Mouse (Mus musculus): ENCODE results near the gene Crk. TPM values are rescaled to one million over a fixed set of nuclear protein-coding genes. Genes with fewer than 3 reads are reported as not detected.

Crk gene
- total RNA-seq, 4 experiments from 2014 or later = 111 to 128 (median 120) TPM

- DNase-seq (ENCODE audit: low spot score in 2 of 2) = no peak
These were observed 58.9 kb downstream of the Crk start for GRCm38 (mm10) chr11:75737806-75738476.

- no peak for DNase-seq (ENCODE audit: low spot score in 2 of 2)
These were observed 59.4 kb downstream of the Crk start for GRCm38 (mm10) chr11:75738477-75738821.

GRCm38 (mm10) chr11:75740204-75740603, 61.1 kb downstream of the Crk start:
- no peak for DNase-seq (ENCODE audit: low spot score in 2 of 2)

- DNase-seq (ENCODE audit: low spot score in 2 of 2) = no peak
These were observed 62.6 kb downstream of the Crk start for GRCm38 (mm10) chr11:75741615-75742014.

- DNase-seq (ENCODE audit: low spot score in 2 of 2) = no peak
These were observed 65.7 kb downstream of the Crk start for GRCm38 (mm10) chr11:75744761-75745160.

GRCm38 (mm10) chr11:75750537-75750936, 71.5 kb downstream of the Crk start:
- DNase-seq (ENCODE audit: low spot score in 2 of 2) = no peak

GRCm38 (mm10) chr11:75751082-75751481, 72.0 kb downstream of the Crk start:
- DNase-seq (ENCODE audit: low spot score in 2 of 2) = no peak

Other genes with a start within 250 kb of the Crk start
- 1 to 10 TPM in 2 of 4 experiments, under 1 TPM in 2; 0.45 to 4.0 (median 1.8) TPM for gene Serpinf2, start 239.7 kb upstream of the Crk start, total RNA-seq (2022)
- gene Wdr81, start 224.5 kb upstream of the Crk start, total RNA-seq (2022) = 10 to 100 TPM; 23.5 to 25.3 (median 24.3) TPM
- under 1 TPM in 3 of 4 experiments, not detected in 1; 0.43 to 0.45 (median 0.45) TPM for gene Tlcd2, start 217.5 kb upstream of the Crk start, total RNA-seq (2022)
- gene Prpf8, start 192.4 kb upstream of the Crk start, total RNA-seq (2022) = 100 to 1,000 TPM; 129 to 140 (median 135) TPM
- 1 to 10 TPM; 1.1 to 2.3 (median 1.6) TPM for gene Rilp, start 169.2 kb upstream of the Crk start, total RNA-seq (2022)
- gene Scarf1, start 165.7 kb upstream of the Crk start, total RNA-seq (2022) = 1 to 10 TPM; 1.1 to 1.6 (median 1.4) TPM
- gene Slc43a2, start 147.6 kb upstream of the Crk start, total RNA-seq (2022) = 10 to 100 TPM; 42.6 to 55.5 (median 52.7) TPM
- gene Pitpna, start 91.2 kb upstream of the Crk start, total RNA-seq (2022) = 100 to 1,000 TPM; 264 to 282 (median 275) TPM
- gene Inpp5k, start 48.3 kb upstream of the Crk start, total RNA-seq (2022) = 10 to 100 TPM; 45.1 to 54.5 (median 50.2) TPM
- gene Myo1c, start 28.8 kb upstream of the Crk start, total RNA-seq (2022) = 10 to 100 TPM; 17.0 to 24.3 (median 20.5) TPM
- 1,000 to 10,000 TPM; 1,071 to 1,270 (median 1,168) TPM for gene Ywhae, start 53.6 kb downstream of the Crk start, total RNA-seq (2022)
- gene Doc2b, start 116.8 kb downstream of the Crk start, total RNA-seq (2022) = 100 to 1,000 TPM in 2 of 4 experiments, 10 to 100 TPM in 2; 60.4 to 104 (median 86.0) TPM

Data from layer of hippocampus, adult 8-10 months (tissue).